Mouse (Mus musculus): ENCODE results near the gene Sh3bp2. TPM values are rescaled to one million over a fixed set of nuclear protein-coding genes. Genes with fewer than 3 reads are reported as not detected.

The Sh3bp2 gene
- total RNA-seq, 2 experiments from 2014 or later: 0.98 to 7.7 TPM

DNA sequence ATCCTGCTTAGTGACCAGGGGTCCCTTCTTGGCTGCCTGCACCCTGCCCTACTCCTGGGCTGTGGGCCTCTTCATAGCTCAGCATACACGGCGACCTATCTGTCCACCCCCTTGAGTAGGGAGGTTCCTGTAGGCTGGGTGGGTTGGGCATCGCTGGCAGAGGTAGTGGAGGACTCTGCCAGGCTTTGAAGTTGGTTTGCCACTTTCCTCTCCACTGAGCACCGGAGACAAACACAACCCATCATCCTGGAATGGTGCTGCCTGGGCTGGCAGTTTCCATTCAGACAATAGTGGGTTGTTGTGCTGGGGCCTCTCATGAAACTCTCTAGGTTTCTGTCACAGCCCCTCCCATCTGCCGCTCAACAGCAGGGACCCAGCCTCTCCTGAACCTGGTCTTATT, 4.5 kb downstream of the Sh3bp2 start:
- no peak overlapping the region for H3K4me3 ChIP-seq
- DNase-seq: no peak
- H3K27ac ChIP-seq: no peak overlapping the region
- TF ChIP-seq CTCF (IDR thresholded peaks at IDR 0.05): no peak
- intact Hi-C loops (cut with DNase I): no loop called here

GRCm38 (mm10) chr5:34530687-34531086, 5.0 kb downstream of the Sh3bp2 start:
- no peak for DNase-seq
- Histone ChIP-seq H3K27ac (no peak overlapping the region), H3K4me3 (no peak overlapping the region)
- intact Hi-C loops (cut with DNase I): no loop called here
- no peak for TF ChIP-seq CTCF (IDR thresholded peaks at IDR 0.05)

DNA sequence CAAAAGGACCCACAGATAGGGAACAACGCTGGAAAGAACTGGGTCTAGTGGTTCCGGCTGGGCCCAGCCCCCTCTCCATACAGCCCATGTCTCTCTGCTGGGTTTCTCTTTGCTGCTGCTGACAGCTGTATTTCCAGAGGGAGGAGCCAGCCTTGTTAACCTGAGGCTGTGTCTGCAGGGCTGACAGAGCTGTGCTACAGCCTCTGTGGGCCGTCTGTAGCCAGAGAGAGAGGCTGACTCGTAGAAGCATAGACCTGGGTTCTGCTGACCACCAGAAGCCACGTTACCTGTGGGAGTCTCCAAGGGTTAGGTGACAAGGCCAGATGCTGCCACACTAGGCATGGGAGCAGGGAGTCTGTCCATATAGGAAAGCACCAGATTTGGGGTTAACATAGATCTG, 7.4 kb downstream of the Sh3bp2 start:
- no peak overlapping the region for H3K27ac ChIP-seq
- no peak for DNase-seq
- intact Hi-C loops (cut with DNase I): no loop called here
- H3K4me3 ChIP-seq: no peak overlapping the region
- no peak for TF ChIP-seq CTCF (IDR thresholded peaks at IDR 0.05)

GRCm38 (mm10) chr5:34533820-34534219, 8.2 kb downstream of the Sh3bp2 start:
- intact Hi-C loops (cut with DNase I): no loop called here
- peak; percentile 38 for DNase-seq
- H3K27ac ChIP-seq: peak overlapping the region; percentile 24; the same call in 1 of the 2 replicates
- no peak overlapping the region for H3K4me3 ChIP-seq
- no peak for TF ChIP-seq CTCF (IDR thresholded peaks at IDR 0.05)

DNA sequence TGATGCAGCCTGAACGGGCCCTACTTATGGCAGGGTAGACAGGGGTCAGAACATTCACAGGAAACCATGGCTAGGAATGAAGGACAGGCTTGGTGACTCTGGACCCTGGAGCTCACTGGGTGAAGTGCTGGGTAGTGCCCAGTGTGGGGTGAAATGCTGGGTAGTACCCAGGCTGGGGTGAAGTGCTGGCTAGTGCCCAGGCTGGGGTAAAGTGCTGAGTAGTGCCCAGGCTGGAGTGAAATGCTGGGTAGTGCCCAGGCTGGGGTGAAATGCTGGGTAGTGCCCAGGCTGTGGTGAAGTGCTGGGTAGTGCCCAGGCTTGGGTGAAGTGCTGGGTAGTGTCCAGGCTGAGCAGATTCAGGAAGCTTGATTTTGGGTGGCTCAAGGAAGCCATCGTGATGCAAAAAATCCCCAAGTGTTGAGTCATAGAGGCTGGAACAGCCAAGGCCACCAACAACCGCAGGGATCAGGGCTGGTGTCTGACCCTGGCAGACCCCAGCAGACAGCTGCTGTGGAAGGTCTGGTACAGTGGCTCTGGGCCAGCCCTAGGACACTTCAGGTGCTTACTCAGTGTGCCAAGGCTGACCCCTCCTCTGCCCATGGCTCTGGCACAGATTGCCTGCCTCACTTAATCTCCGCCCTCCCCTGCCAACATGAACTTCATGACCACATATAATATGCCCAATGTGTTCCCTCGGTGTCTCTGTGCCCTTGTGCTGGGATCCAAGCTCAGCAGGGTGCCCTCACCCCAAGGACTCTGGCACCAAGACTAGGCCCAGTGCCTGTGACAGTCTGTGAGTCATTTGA, 9.3 kb downstream of the Sh3bp2 start:
- no peak overlapping the region for H3K4me3 ChIP-seq
- H3K27ac ChIP-seq: peak overlapping the region; percentile 51
- peak; percentile 61 for DNase-seq
- TF ChIP-seq CTCF (IDR thresholded peaks at IDR 0.05): no peak
- intact Hi-C loops (cut with DNase I): no loop called here

DNA sequence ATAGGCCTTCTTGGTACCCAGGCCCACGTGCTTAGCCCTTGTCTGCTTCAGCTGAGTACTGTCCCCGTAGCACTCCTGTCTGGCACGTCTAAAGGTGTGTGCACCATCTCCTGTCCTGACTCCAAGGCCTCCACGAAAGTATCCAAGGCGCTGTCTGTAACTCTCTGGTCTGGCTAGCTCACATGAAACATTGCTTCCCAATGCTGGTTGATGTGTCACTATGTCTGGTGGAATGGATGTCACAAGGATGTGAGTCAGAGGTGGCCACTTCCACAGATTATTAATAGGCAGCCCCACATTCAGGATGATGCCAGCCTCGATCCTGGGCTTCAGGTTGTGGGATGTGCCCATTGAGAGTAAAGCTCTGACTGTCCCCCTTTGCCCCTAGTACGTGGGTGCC, 10.2 kb downstream of the Sh3bp2 start:
- DNase-seq: no peak
- Histone ChIP-seq H3K27ac (peak overlapping the region; percentile 51), H3K4me3 (no peak overlapping the region)
- intact Hi-C loops (cut with DNase I): no loop called here
- TF ChIP-seq CTCF (IDR thresholded peaks at IDR 0.05): no peak

DNA sequence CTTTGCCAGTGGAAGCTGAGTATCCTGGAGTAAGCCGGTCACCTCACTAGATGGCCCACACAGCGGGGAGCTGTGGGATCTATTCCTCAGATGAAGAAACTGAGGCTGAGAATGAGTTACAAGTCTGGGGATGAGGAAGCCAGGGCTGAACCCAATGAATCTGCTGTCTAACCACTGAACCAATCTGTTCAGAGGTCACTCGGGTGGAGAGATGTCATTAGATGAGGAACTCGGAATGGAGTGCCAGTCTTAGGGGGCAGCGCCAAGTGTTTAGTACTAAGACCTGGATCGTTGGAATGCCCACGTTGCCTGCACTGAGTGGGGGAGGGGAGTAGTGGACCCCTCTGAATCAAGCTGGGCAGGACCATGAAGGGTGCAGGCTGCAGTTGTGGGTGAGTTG, 12.4 kb downstream of the Sh3bp2 start:
- intact Hi-C loops (cut with DNase I): no loop called here
- Histone ChIP-seq H3K27ac (no peak overlapping the region), H3K4me3 (no peak overlapping the region)
- DNase-seq: no peak
- no peak for TF ChIP-seq CTCF (IDR thresholded peaks at IDR 0.05)

DNA sequence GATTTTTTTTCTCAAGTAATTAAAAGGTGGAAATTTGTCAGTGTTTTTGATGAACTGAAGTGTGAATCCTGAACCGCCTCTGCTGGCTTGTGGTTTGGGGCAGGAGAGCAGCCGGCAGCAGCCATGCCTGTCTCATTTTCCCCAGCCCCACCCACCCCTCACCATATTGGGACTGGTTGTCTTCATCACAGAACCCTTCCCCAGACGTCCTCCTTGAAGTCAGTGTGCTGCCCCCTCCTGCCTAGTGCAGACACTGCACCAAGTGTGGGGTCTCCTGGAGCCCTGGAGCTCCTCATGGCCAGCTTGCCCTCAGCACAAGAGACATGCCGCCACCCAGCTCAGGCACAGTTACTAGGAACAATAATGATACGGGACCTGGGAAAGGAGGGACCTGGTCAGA, 12.9 kb downstream of the Sh3bp2 start:
- peak; percentile 42 for TF ChIP-seq CTCF (IDR thresholded peaks at IDR 0.05)
- no peak for DNase-seq

DNA sequence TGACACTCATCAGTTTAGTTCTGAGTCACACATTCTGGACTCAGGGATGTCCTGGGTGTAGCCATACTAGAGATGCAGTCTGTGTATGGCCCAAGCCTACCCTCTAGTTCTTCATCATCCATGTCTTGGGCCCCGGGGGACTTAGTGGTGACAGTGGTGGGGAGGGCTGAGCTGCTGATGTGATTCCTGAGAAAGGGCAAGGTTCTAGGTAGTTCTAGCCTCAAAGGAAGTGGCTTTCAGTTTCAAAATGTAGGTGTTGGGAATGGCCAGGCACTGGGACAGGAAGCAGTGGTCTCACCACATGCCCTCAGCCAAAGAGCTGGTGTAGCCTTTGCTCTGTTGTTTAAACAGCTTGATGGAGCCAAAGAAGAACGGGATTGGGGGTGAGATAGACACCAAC, 13.5 kb downstream of the Sh3bp2 start:
- TF ChIP-seq CTCF (IDR thresholded peaks at IDR 0.05): no peak
- no peak for DNase-seq
- no peak overlapping the region for H3K4me3 ChIP-seq
- no peak overlapping the region for H3K27ac ChIP-seq
- intact Hi-C loops (cut with DNase I): no loop called here

More for the DNA sequence above, 12.9 kb downstream of the Sh3bp2 start:
- H3K4me3 ChIP-seq: no peak overlapping the region
- intact Hi-C loops (cut with DNase I): no loop called here
- no peak overlapping the region for H3K27ac ChIP-seq

- no peak overlapping the region for H3K4me3 ChIP-seq
- intact Hi-C loops (cut with DNase I): no loop called here
- H3K27ac ChIP-seq: no peak overlapping the region
- DNase-seq: no peak
- TF ChIP-seq CTCF (IDR thresholded peaks at IDR 0.05): no peak
Observed at GRCm38 (mm10) chr5:34542166-34542565, 16.5 kb downstream of the Sh3bp2 start.

DNA sequence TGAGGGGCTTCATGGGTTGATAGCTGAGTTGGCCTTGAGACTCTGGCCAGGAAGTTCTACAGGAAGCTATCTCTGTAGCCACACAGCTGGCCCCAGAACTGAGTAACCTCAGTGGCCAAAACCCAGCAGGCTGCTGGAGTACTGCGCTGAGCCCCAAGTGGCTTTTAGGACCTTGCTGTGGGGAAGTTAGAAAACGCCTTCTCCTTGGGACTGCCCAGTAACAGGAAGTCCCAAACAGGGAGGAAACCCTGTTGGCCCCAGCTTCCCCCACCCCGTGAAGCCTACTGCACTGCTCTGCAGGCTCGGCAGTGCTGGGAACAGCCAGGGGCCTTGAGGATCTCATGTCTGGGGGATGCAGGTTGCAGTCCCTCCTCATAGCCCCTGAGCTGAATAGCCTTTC, 17.5 kb downstream of the Sh3bp2 start:
- intact Hi-C loops (cut with DNase I): no loop called here
- peak overlapping the region; percentile 48 for H3K4me3 ChIP-seq
- no peak for DNase-seq
- H3K27ac ChIP-seq: no peak overlapping the region
- no peak for TF ChIP-seq CTCF (IDR thresholded peaks at IDR 0.05)

GRCm38 (mm10) chr5:34547410-34547809, 21.8 kb downstream of the Sh3bp2 start:
- intact Hi-C loops (cut with DNase I): loop anchor here (2.0 kb wide), 1 partner anchor 97 kb away; no protein-coding TSS in a partner anchor
- Histone ChIP-seq H3K27ac (no peak overlapping the region), H3K4me3 (no peak overlapping the region)
- no peak for DNase-seq
- TF ChIP-seq CTCF (IDR thresholded peaks at IDR 0.05): peak; percentile 74

DNA sequence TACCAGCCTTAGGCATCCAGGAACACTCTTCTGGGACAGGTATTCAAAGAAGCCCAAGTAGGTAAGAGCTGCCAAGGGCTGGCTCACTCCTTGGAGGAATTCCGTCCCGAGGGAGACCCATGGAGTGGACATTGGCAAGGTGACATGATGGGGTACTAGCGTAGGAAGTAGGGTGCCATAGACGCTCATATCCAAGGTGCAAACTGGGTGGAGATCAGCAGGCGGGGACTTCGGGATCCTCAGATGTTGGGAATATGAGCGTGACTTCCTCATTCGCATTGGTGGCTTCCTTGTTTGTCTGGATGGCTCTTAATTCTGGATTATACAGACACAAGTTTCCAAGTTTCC, 23.5 kb downstream of the Sh3bp2 start:
- Histone ChIP-seq H3K27ac (peak overlapping the region; percentile 78), H3K4me3 (peak overlapping the region; percentile 96)
- no peak for DNase-seq
- TF ChIP-seq CTCF (IDR thresholded peaks at IDR 0.05): no peak
- intact Hi-C loops (cut with DNase I): no loop called here
